Mouse (Mus musculus): Measurements from ENCODE around the gene Zfp951. TPM values are rescaled to one million over a fixed set of nuclear protein-coding genes. Genes with fewer than 3 reads are reported as not detected.
"Not testable (repeated sequence)": the region's sequence is repeated elsewhere in the genome, so short reads cannot be mapped to it uniquely, and the experiment has no call there.

Gene Zfp951
- total RNA-seq (2015) (8.3 and 9.7 TPM in 2 replicates), total RNA-seq (2017) (6.3 and 9.0 TPM in 2 replicates)

- peak; percentile 99 for ATAC-seq (replicated peaks; ENCODE audit: poor library complexity)
These were observed at the start of gene Zfp951 for GRCm38 (mm10) chr5:104859962-104860525. TSS of gene Zfp951 (minus strand) at chr5:104860070.

GRCm38 (mm10) chr5:104906556-104906955 lies 46.7 kb upstream of the Zfp951 start:
- ATAC-seq (replicated peaks; ENCODE audit: poor library complexity), result not testable (repeated sequence)

GRCm38 (mm10) chr5:104859045-104859961 lies 567 bp downstream of the Zfp951 start:
- ATAC-seq (replicated peaks; ENCODE audit: poor library complexity), result peak; percentile 66

DNA sequence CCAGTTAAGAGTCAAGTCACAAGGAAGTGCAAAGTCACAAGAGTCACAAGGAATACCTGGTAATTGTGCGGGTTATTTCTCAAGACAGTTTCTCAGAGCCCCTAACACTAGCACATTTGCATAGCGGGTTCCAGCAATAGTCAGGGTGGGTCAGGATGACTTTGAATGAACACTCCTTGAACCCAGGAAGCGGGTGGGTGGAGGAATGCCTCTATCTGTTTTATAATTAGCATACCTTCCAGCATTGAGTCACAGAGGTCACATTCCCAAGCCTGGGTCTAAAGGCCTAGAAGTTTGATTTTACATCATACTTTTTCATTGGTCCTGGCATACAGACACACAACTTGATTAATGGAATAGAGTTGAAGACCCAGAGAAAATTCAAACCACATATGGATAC lies 5.3 kb downstream of the Zfp951 start:
- ATAC-seq (replicated peaks; ENCODE audit: poor library complexity), result not testable (repeated sequence)

- ATAC-seq (replicated peaks; ENCODE audit: poor library complexity), result no peak
These were observed 26.5 kb downstream of the Zfp951 start for GRCm38 (mm10) chr5:104833330-104833729.

DNA sequence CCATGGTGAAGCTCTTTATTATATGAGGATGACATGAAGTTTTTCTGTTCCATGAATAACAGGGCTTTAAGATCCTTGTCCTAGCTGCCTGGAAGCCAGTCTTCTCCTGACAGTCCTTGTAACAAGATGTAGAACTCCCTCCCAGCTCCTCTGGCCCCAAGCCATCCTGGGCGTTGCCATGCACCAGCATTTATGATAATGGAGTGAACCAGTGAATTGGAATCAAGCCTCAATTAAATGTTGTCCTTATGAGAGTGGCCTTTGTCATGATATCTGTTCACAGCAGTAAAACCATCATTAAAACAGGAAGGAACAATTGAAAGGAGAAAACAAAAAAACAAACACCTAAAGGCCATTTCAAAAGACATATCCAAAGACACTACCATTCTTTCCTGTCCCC lies 30.3 kb downstream of the Zfp951 start:
- ATAC-seq (replicated peaks; ENCODE audit: poor library complexity), result no peak

- not testable (repeated sequence) for ATAC-seq (replicated peaks; ENCODE audit: poor library complexity)
These were observed 89.7 kb downstream of the Zfp951 start for GRCm38 (mm10) chr5:104770138-104770537.

Other genes starting within 250 kb of the Zfp951 start
- gene Abcg3, start 122.6 kb upstream of the Zfp951 start, total RNA-seq (2015), result 0.42 and 0.83 TPM in 2 replicates
- 0.61 and 1.4 TPM in 2 replicates for gene Abcg3, start 122.6 kb upstream of the Zfp951 start, total RNA-seq (2017)

Measured in megakaryocyte progenitor cell, adult 5-6 weeks (primary cell).